Mouse (Mus musculus): ENCODE results near the gene Stab1. TPM values are rescaled to one million over a fixed set of nuclear protein-coding genes. Genes with fewer than 3 reads are reported as not detected.

The Stab1 gene
- polyA plus RNA-seq, 1 experiment = 0.08 TPM

DNA sequence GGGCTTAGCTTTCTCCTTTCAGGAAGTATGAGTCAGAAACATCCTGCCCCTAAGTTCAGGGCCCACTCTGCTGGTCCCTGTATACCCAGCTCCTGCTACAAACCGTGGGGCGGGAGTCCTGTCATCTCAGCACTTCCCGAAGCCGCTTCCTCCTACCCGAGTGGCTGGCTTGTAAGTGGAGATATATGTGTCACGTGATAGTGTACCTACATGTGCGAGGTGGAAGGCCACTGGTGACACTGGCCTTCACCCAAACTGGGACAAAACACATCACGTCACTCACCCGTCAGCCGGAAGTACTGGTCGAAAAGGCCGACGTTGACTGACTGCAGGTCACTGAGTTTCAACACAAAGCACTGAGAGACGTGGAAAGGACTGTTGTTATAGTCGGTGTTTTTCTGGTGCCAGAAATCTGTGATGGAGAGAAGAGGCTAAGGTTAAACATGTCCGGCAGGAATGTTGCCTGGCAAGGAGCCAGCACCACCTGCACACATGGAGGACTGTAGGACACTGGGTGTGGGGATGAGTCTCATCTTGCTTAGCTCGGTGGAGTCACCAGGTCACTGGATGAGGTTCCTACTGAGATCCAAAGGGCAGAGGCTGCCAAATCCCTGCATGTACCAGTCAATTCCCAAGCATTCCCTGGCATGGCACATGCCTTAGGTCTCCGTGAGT is 4.5 kb upstream of the Stab1 start:
- no peak overlapping the region for H3K4me3 ChIP-seq (replicated peaks)
- peaks cover 11% of the 10 kb centered on the region for H3K27me3 ChIP-seq (ENCODE audit: control insufficient read depth)
- peaks cover 76% of the 10 kb centered on the region for H3K36me3 ChIP-seq (ENCODE audit: control insufficient read depth)
- peaks cover 1% of the 10 kb centered on the region; the same call in 1 of the 2 replicates for H3K4me1 ChIP-seq (ENCODE audit: control insufficient read depth)
- H3K9me3 ChIP-seq (ENCODE audit: control insufficient read depth, low read length) = no peaks in the 10 kb centered on the region
- TF ChIP-seq TAL1 (IDR thresholded peaks at IDR 0.05; ENCODE audit: low read length) (no peak), GATA1 (IDR thresholded peaks at IDR 0.05; ENCODE audit: low read length) (no peak)

- Histone ChIP-seq H3K4me1 (ENCODE audit: control insufficient read depth) (peaks cover 1% of the 10 kb centered on the region; the same call in 1 of the 2 replicates), H3K36me3 (ENCODE audit: control insufficient read depth) (peaks cover 65% of the 10 kb centered on the region), H3K4me3 (replicated peaks) (no peak overlapping the region), H3K27me3 (ENCODE audit: control insufficient read depth) (peaks cover 22% of the 10 kb centered on the region), H3K9me3 (ENCODE audit: control insufficient read depth, low read length) (no peaks in the 10 kb centered on the region)
- TF ChIP-seq TAL1 (IDR thresholded peaks at IDR 0.05; ENCODE audit: low read length) = no peak
- TF ChIP-seq GATA1 (IDR thresholded peaks at IDR 0.05; ENCODE audit: low read length) = no peak
Observed at GRCm38 (mm10) chr14:31171821-31172220, 3.4 kb upstream of the Stab1 start.

DNA sequence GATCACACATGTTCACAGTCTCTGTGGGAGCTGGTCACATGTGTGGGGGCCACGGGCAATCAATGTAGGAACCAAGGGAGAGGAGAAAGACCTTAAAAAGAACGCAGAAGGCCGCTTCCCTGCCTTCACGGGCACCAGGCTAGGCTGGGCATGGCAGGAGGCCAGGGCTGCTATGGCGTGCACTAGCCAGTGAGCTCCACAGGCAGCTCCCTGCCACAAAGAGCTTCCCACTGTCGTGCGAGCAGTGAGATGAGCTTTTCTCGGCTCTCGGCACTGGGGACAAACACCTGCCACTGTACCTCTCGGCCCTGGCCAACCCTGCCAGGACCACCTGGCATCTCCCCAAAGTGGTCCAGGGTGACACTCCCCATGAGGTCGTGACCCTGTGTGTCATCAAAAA is 2.9 kb upstream of the Stab1 start:
- TF ChIP-seq GATA1 (IDR thresholded peaks at IDR 0.05; ENCODE audit: low read length) (no peak), TAL1 (IDR thresholded peaks at IDR 0.05; ENCODE audit: low read length) (no peak)
- Histone ChIP-seq H3K4me1 (ENCODE audit: control insufficient read depth) (peaks cover 3% of the 10 kb centered on the region), H3K9me3 (ENCODE audit: control insufficient read depth, low read length) (no peaks in the 10 kb centered on the region), H3K4me3 (replicated peaks) (no peak overlapping the region), H3K27me3 (ENCODE audit: control insufficient read depth) (peaks cover 26% of the 10 kb centered on the region), H3K36me3 (ENCODE audit: control insufficient read depth) (peaks cover 61% of the 10 kb centered on the region)

DNA sequence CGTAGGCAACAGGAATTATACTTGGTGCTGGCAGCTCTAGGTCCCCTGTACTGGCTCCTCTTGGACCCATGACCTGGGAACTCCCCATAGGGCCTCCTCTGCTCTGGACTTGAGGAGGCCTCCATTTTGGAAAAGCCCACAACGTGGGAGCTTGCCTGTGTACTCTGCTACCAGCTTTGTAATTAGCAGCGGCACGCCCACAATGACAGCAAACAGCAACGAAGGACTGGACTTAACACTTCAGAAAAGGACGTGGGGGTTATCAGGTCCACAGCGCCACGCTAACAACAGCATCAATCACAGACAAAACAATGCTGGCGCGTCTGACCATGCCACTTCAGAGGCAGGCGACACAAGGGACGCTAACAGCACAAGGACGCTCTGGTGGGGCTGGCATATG is 2.5 kb upstream of the Stab1 start:
- peaks cover 7% of the 10 kb centered on the region for H3K4me1 ChIP-seq (ENCODE audit: control insufficient read depth)
- H3K36me3 ChIP-seq (ENCODE audit: control insufficient read depth) = peaks cover 57% of the 10 kb centered on the region
- H3K27me3 ChIP-seq (ENCODE audit: control insufficient read depth) = peaks cover 29% of the 10 kb centered on the region
- TF ChIP-seq TAL1 (IDR thresholded peaks at IDR 0.05; ENCODE audit: low read length) = no peak
- TF ChIP-seq GATA1 (IDR thresholded peaks at IDR 0.05; ENCODE audit: low read length) = no peak
- H3K9me3 ChIP-seq (ENCODE audit: control insufficient read depth, low read length) = no peaks in the 10 kb centered on the region
- H3K4me3 ChIP-seq (replicated peaks) = no peak overlapping the region

- peaks cover 29% of the 10 kb centered on the region for H3K27me3 ChIP-seq (ENCODE audit: control insufficient read depth)
- no peak for TF ChIP-seq GATA1 (IDR thresholded peaks at IDR 0.05; ENCODE audit: low read length)
- TF ChIP-seq TAL1 (IDR thresholded peaks at IDR 0.05; ENCODE audit: low read length) = no peak
- H3K4me3 ChIP-seq (replicated peaks) = no peak overlapping the region
- peaks cover 42% of the 10 kb centered on the region for H3K36me3 ChIP-seq (ENCODE audit: control insufficient read depth)
- H3K9me3 ChIP-seq (ENCODE audit: control insufficient read depth, low read length) = no peaks in the 10 kb centered on the region
- peaks cover 10% of the 10 kb centered on the region for H3K4me1 ChIP-seq (ENCODE audit: control insufficient read depth)
Observed at GRCm38 (mm10) chr14:31169508-31169907, 1.1 kb upstream of the Stab1 start.

GRCm38 (mm10) chr14:31166827-31167226 is 1.6 kb downstream of the Stab1 start:
- Histone ChIP-seq H3K4me3 (replicated peaks) (peak overlapping the region; percentile 16), H3K36me3 (ENCODE audit: control insufficient read depth) (peaks cover 16% of the 10 kb centered on the region), H3K9me3 (ENCODE audit: control insufficient read depth, low read length) (no peaks in the 10 kb centered on the region), H3K27me3 (ENCODE audit: control insufficient read depth) (peaks cover 29% of the 10 kb centered on the region), H3K4me1 (ENCODE audit: control insufficient read depth) (peaks cover 24% of the 10 kb centered on the region)
- TF ChIP-seq GATA1 (IDR thresholded peaks at IDR 0.05; ENCODE audit: low read length) (no peak), TAL1 (IDR thresholded peaks at IDR 0.05; ENCODE audit: low read length) (no peak)

DNA sequence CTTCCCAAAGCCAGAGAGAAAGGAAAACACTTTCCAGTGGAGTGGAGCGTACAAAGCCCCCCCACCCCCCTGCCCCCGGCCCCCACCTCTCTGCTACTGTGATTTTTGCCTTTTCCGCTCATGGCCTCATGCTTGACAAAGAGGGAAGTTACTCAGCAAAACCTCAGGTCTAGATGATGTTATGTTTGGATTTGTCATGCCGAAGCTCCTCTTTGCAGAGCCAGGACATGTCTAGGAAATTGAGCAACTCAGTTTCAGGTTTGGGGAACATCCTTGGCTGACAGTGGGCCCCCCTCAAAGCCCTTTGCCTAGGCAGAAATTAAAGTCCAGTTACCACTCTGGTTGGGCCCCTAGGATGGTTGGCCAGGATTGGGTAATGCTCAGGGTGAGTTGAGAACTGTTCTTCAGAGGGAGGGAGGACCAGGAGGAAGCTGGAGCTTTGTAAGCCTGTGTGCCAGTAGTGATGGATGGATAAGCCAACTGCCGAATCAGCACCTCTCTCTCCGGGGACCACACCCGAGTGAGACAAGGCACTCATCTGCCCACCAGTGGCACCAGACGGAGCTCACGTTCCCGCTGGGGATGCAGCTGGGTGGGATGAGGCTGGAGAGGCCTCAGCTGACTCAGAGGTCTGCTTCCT is 2.3 kb downstream of the Stab1 start:
- no peak overlapping the region for H3K4me3 ChIP-seq (replicated peaks)
- no peaks in the 10 kb centered on the region for H3K9me3 ChIP-seq (ENCODE audit: control insufficient read depth, low read length)
- peaks cover 33% of the 10 kb centered on the region for H3K27me3 ChIP-seq (ENCODE audit: control insufficient read depth)
- H3K4me1 ChIP-seq (ENCODE audit: control insufficient read depth) = peaks cover 24% of the 10 kb centered on the region
- no peak for TF ChIP-seq TAL1 (IDR thresholded peaks at IDR 0.05; ENCODE audit: low read length)
- peaks cover 8% of the 10 kb centered on the region for H3K36me3 ChIP-seq (ENCODE audit: control insufficient read depth)

DNA sequence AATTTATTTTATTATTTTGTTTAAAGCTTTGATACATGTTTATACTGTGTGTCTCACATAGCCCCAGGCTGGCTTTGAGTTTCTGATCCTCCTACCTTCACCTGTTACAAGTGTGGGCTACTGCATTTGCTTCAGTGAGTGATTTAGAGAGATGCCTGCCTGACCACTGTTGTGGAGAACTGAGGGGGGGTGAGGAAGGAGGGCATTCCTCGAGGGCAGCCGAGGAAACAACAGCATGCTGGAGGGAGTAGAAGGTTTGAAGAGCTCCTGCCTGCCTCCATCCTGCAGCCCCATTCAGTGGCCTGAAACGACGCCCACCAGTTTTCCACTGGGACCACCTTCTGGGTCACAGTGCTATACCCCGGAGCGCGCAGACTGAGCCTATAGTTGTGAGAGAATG is 3.0 kb downstream of the Stab1 start:
- Histone ChIP-seq H3K27me3 (ENCODE audit: control insufficient read depth) (peaks cover 37% of the 10 kb centered on the region), H3K4me1 (ENCODE audit: control insufficient read depth) (peaks cover 25% of the 10 kb centered on the region), H3K36me3 (ENCODE audit: control insufficient read depth) (peaks cover 2% of the 10 kb centered on the region), H3K4me3 (replicated peaks) (no peak overlapping the region), H3K9me3 (ENCODE audit: control insufficient read depth, low read length) (no peaks in the 10 kb centered on the region)
- TF ChIP-seq GATA1 (IDR thresholded peaks at IDR 0.05; ENCODE audit: low read length) (no peak), TAL1 (IDR thresholded peaks at IDR 0.05; ENCODE audit: low read length) (no peak)

- Histone ChIP-seq H3K36me3 (ENCODE audit: control insufficient read depth) (no peaks in the 10 kb centered on the region), H3K4me3 (replicated peaks) (no peak overlapping the region), H3K9me3 (ENCODE audit: control insufficient read depth, low read length) (no peaks in the 10 kb centered on the region), H3K4me1 (ENCODE audit: control insufficient read depth) (peaks cover 25% of the 10 kb centered on the region), H3K27me3 (ENCODE audit: control insufficient read depth) (peaks cover 37% of the 10 kb centered on the region)
- no peak for TF ChIP-seq TAL1 (IDR thresholded peaks at IDR 0.05; ENCODE audit: low read length)
- no peak for TF ChIP-seq GATA1 (IDR thresholded peaks at IDR 0.05; ENCODE audit: low read length)
Observed at GRCm38 (mm10) chr14:31165010-31165409, 3.4 kb downstream of the Stab1 start.
